Mouse (Mus musculus) adrenal gland, adult (tissue): ENCODE data around the gene Fam136a.

ENCODE experiments used
- DNase-seq, 2 experiments: peaks; one replicate each; pipeline ENCODE4 v3.0.0; 2022 to 2023; ENCODE audit warnings: low spot score in 1 of 2; ENCODE audit not compliant: inconsistent age in 2 of 2

Fam136a gene

DNA sequence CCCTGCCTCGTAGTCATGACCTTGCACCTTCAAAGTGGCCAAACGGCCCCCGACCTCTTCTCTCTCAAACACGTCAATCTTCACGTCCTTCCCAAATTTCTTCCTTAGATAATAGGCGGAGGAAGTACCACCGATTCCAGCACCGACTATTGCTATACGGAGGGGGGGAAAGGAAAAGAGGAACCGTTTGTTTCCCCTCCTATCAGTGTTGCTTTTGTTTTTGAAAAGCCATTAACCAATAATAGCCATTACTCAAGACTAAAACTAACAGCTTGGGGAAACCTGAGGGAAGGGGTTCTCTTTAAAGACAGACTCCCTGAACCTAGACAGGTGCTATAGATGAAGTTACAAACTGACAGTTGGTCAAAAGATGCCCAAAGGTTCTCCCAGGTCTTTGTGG, 30.5 kb downstream of the Fam136a start:
- DNase-seq = no peak

DNA sequence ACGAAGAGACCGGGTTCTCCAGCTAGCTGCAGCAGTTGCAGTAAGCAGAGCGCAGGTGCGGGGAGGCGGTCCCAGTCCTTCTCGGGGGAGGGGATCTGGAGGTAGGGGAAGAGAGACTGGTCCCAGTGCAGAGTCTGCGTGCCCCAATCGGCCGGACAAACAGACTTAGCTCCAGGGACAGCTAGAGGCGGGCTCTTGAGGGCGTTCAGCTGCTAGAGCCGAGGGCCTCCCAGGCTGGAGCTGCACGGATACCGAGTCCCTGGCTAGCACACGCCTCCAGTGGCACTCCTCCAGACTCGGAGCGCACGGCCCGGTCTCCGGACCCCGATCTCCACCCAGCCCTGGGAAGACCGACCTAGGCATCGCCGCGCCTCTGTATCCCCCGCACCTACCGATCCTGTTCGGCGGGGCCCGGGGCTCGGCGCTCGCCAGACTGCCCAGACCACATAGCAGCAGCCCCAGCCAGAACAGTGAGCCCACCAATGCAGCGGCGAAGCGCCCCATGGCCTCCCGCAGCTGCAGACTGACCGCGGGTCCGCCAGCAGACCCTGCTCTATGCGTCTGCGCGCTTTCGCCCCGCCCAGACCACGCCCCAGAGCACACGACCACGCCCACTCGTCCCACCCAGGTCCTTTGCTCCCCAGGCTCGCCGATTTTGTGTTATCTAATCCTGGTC, 31.3 kb downstream of the Fam136a start, which contains the start of gene Pcyox1:
Gene Pcyox1, minus strand, starts transcription at position 574 of the 676 bp plus-strand sequence.
- DNase-seq = peak; percentile 92 to 97

DNA sequence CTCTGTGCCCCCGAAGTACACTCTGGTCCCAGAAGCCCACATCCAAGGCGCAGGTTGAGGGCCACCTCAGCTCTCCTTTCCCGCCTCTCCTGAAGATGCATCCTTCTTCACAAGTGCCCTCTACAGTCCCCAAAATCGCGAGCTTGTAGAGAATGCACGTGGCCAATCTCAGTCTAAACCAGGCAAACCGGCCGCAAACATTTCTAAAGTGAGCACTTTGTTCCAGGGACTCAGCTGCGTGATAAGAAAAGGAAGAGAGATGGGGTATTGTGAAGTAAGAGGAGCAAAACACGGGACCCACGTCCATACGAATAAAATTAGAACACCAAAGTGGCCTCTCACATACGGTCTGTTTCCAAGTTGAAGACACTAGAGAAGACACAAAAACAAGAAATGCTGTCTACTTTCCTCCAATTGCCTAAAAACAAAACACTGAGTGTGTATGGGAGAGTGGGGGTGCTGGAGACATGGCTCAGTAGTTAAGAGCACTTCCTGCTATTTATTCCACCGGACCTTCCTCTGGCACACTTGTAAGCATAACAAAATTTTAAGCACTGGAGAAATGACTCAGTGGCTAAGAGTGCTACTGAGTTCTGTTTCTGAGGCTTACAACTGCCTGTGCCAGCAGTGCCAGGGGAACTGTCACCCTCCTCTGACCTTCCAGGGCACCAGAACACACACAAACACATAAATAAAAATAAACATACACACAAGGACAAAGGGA, 32.0 kb downstream of the Fam136a start:
- DNase-seq = no peak

DNA sequence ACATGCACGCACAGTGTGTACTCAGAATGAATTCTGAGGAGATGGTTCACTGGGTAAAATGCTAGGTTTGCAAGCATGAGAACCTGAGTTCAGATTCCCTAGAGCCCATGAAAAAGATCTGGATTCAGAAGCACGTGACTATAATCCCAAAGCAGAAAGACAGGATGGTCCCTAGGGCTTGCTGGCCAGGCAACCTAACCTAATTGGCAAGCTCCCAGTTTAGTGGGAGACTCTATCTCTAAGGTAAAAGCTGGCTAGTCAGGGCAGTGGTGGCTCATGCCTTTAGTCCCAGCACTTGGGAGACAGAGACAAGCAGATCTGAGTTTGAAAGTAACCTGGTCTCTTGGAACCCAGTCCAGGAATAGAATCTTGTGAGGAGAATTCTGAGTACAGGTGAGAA, 33.5 kb downstream of the Fam136a start:
- DNase-seq = no peak

DNA sequence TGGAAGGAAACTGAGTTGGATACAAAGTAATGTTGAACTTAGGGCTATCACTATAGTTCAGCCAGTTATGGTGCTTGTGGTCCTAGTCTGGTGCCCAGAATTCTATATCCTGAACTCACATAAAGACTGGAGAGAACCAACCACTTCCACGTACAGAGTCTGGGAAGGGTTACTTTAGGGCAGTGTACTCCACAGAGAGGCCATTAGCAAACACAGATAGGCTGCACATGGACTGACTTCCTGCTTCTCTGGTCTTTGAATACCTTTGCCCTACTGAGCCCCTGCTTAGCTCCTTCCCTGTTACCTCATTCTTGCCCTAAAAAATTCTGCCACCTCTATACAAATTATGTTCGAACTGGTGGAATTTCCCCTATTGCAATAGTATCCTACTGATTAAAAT, 34.5 kb downstream of the Fam136a start:
- no peak for DNase-seq

DNA sequence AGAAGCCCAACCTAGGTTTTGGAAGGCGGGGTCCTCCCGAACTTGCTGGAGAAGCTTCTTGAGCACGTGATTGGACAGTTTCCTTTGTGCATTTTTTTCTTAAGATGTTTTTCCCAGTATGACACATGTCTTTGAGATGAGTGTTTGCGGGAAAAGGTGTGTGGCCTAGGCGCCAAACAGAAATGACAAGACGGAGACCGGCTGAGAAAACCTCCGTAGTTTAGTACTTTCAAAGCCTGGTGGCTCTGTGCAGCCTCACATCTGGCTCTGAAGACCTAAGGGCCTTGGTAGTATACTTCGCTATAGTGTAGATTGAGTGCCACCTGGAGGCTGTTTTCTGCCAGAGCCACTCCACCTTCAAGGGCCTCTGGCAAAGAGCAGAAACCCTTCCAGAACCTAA, 35.5 kb downstream of the Fam136a start:
- DNase-seq = peak; percentile 83 to 95

DNA sequence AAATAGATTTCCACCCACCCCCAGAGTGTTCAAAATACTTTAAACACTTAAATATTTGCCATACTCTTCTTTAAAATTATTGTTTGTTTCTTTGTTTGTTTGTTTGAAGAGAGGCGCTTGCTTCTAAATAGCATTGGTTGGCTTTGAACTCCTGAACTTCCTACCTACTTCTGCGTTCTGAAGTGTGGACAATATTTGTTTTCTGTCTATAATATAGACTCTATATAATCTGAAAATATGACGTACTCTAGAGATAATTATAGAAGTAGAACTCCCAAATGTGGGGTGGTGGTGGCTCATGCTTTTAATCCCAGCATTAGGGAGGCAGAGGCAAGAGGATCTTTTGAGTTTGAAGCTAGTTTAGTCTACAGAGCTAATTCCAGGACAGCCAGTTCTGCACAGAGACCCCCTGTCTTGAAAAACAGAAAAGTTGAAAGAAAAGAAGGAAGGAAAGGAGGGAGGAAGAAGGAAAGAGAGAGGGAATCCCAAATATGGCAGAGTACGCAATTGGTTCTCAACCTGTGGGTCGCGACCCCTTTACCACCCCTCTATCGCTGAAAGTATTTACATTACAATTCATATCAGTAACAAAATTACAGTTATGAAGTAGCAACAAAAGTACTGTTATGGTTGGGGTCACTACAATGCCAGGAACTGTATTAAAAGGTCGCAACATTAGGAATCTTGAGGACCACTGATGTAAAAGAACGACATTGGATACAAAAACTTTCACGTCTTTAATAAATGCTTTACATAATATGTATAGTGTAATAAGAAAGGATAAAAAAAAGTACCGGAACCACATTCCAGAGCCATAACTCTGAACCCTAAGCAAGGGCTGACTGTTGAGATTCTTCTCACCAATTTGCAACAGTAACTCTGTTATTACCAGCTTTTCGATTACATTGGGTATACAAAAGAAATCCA, 37.5 kb downstream of the Fam136a start:
- DNase-seq = no peak

DNA sequence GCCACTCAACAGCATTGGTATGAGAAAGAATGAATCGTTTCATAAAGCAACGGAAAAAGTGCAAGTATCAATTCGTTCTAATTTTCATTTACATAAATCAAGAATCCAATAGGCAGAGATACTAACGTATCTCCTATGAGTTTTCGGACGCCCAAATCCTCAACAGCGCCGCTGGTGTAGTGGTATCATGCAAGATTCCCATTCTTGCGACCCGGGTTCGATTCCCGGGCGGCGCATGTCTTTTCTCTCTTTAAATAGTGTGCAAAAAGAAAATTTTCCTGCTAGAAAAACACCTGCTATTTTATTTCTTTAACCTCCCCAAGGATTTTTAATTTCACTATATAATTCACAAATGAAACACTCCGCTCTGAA, 38.3 kb downstream of the Fam136a start:
- DNase-seq = peak in 1 of 2 experiments; percentile 99

DNA sequence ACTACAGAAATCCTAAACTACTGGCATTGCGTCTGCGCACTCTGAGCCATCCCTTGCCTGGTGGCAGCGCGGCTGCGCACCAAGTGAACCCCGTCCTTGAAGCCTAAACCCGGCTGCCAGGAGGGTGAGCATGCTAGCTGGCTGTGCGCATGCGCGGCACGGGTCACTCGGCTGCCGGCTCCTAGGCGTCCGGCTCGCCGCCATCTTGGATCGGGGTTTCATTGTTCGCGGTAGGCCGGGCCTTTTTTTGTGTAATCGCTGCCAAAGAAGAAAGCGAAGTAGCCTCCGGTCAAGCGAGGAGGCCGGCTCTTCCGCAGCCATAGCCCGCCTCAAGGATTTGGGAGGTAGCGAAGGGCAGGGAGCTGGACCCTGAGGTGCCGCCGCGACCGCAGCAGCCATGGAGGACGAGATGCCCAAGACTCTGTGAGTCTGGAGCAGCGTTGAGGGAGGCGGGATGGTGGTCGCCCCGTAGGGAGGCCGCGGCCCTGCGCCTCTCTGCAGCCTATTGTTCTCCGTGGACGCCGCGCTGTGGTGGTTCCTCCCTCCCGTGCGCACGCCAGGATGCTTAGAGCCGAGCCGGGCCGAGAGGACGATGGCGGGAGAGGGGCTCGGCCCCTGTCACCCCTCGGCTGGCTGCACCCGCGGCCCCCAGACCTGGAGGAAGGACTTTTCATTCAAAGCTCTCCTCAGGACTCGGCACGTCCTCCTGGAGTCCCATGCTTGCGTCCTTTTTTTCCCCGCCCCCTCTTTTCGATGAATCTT, 38.8 kb downstream of the Fam136a start, which contains the start of gene Tia1:
Gene Tia1, plus strand, starts transcription at position 120 of the 762 bp plus-strand sequence.
- peak; percentile 98 to 99 for DNase-seq

DNA sequence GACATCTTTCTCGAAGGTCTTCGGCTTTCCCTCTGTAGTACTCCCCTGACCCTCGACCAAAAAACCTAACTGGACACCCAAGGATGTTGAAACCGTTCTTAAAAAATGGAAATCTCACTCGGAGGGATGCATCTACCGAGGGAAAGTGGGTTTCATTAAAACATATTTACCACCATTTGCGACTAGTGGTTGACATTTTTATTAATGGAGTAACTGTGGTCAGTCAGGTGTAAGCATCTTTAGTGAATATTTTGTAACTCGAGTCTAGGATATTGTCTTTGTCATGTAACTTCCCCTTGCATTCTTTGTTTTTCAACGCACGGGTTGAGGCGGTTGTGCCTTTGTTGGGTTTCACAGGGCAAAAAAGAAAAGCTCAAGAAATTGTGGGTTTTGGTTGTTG, 39.5 kb downstream of the Fam136a start:
- DNase-seq = peak in 1 of 2 experiments; percentile 74

DNA sequence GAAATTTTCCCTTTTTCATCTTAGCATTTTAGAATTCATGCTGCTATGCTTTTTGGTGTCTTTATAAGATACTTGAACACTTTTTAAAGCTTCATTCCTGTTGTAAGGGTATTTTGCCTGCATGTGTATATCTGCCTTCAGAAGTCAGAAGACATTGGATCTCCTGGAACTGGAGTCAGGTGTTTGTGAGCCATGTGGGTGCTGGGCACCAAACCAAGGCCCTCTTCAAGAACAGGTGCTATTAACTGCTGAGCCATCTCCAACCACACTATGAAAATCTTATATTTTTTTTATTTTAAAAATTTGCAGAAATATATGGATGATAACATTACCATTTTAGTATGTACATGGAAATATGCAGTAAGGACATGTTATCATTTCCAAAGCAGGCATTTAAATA, 40.9 kb downstream of the Fam136a start:
- DNase-seq = no peak

DNA sequence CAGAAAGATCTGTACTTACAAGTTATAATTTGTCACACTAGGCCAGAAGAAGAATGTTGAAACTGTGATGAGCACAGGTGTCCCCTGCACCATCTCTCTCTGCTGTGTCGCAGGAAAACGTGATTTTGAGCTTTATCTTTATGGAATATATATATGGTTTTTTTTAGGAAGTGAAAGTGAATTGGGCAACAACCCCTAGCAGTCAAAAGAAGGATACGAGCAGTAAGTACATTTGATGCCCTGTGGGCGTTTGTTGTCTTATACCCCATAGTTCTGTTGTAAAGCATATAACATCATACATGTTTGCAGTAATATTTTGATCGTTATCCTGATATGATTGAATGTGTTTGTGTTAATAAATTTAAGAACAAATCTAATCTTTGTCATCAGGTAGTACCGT, 53.3 kb downstream of the Fam136a start:
- no peak for DNase-seq

DNA sequence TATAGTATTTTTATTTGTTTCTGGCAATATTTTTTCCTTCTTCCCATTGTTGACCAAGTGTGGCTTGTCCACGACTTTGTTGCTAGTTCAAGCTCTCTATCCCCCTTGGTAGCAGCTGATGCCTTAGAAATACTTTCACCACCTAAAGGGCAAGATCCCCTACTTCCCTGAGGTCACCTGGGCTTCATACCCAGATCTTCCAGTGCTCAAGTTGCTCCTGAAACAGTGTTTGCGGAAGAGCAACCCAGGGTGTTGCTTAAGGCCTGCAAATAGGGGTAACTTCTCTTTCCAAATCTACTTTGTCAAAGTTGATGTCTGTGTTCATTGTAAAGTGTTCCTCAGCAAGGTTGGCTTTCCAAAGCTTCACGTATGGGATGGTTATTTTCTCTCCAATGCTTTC, 53.8 kb downstream of the Fam136a start:
- no peak for DNase-seq
